Mouse (Mus musculus): ENCODE measurements around the gene Slc25a13.

Slc25a13 gene

DNA sequence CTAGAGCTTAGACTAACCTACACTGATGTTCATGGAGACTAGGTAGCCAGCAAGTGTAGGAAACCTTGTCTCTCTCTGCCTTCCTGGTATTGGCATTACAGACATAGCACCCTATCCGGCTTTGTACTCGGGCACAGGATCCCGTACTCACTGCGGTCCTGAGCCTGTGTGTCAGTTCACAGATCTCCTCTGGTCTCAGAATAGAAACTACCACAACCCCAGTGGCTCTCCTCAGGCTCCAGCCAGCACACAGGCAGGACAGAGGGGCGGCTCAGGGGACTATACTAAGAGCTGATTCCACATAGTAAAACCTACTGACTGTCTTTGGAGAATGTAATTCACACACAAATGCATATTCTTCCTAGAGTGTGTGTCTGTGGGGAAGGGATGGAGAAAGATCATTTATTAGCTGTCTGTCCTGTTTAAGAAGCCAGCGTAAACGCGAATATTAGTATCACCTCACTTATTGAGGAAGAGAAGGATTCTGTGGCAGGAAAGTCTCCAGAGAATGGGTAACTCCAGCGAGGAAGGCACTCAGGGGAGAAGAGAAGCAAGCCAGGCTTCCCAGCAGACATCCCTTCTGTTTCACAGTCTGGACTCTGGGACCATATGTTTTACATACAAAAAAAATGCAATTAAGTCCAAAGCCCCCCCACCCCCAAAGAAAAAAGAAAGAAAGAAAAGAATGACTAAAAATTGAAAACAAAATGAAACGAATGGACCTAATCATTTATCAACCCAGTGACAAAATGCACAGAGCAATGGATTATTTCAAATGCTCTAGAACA lies 49.4 kb downstream of the Slc25a13 start:
- DNase-seq = no peak

DNA sequence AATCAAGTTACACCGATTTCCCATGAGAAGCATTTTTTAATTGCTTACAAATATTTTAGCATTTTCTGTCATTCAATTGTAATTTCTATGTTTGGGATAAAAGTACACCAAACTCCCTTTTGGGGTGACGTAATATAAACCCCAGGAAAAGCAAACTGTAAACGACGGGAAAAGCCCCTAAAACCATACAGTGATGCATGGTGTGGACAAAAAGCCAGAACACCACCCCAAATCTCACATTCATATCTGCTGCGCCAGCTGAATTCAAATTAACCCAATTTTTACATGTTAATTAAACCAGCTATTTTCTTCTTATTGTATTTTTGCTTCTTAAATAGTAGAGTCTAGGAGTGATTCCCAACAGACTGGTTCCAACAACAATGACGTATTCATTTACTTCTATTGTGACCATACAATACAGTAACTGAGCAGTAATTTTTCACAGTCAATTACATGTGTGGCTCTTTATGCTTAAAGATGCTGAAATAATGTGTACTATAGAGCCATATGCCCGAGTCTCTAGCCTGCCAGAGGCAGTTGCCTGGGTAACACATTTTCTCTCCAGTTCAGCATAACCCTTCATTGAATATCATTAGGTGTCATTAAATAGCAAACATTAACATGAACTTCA lies 53.9 kb downstream of the Slc25a13 start:
- DNase-seq = no peak

DNA sequence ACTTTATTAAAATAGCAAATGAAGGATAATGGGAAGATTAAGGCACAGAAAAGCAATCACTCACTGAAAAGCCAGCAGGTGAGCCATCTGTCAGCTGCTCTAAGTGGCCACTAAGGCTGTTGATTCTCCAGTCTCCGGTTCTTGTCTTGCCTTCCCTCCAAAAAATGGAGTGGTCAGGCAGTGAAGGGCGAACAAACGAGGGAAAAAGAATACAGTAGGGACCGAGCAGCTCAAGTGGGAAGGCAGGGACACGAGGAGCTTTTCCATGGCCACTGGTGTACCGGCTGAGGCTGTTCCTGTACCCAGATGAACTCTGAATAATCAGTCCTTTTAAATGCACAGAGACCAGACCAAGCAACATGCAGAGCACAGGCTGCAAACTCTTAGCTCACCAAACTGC lies 54.8 kb downstream of the Slc25a13 start:
- DNase-seq = no peak

DNA sequence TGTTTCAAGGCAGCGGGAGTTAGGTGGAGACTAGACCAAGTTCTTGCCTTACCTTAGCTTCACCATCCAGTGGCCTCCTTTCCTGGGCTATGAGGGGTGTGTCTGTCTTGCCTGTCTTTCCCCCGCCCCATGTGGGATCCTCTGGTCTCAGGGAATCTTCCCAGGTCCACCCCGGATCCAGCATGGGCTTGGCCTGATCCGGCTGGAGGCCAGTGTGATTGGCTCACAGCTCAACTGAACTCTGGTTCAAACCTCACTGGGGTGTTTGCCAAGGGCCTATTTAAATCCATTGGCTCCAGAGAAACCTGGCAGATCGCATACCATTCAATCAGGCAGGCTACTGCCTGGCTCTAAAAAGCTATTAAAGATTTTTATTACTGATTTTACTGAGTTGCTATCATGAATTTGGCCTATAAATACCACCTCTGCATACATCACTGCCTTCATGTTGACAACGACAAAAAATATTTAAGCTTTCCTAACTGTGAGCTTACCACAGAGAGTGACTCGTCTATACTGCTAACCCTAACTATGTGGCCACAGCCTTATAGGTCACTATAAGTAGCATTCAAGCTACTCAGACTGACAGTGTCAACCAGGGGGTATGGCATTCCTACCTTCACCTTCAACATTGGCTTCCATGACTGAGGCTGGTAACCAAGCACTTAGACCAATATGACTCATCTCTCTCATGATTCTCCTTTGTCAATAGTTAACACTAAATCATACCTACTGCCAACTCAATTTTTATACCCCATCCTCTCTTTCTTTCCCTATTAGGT lies 56.1 kb downstream of the Slc25a13 start:
- peak; percentile 26 for DNase-seq

DNA sequence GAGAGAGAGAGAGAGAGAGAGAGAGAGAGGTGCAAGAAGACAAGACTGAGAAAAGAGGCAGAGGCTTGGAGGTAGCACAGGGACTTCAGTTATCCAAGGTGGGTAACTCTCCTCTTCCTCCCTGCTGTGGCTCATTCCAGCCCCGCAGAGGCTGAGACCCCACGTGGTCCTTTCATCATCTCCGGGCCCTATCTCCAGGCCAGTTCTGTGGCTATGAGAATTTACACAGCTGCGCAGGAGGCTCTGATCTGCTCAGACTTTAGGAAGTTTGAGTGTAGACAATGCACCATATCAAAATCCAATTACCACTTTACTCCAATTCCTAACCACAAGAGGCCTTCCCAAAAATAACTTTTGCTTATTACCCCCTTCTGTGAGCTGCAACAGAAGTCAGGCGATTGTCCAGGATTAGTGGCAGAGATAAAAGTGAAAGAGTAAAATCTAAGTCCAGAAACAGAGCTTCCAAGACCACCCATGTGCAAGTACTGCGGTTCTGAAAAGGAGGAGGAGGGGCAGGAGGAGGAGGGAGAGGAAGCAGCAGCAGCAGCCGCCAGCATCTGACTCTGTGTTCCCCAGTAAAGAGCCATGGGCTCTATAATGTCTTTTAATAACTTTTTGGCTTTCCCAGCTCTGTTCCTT lies 57.6 kb downstream of the Slc25a13 start:
- peak; percentile 34 for DNase-seq

DNA sequence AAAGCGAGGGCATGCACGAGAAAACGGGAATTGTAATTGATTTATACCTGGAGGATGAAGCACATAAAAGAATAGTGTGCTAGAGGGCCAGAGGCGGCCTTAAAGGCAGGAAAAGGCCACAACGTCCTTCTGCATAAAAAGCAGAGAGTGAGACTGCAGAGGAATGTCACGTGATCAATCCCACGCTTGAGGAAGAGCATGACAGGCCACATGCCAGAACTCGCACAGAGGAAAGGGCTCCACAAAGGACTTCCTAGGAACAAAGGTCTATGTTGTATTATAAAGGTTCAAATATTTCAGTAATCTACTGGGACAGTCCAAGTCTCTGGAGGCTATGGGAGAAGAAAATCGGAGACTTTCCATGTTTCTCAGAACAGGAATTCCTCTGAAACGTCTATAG lies 63.5 kb downstream of the Slc25a13 start:
- peak; percentile 53 for DNase-seq

DNA sequence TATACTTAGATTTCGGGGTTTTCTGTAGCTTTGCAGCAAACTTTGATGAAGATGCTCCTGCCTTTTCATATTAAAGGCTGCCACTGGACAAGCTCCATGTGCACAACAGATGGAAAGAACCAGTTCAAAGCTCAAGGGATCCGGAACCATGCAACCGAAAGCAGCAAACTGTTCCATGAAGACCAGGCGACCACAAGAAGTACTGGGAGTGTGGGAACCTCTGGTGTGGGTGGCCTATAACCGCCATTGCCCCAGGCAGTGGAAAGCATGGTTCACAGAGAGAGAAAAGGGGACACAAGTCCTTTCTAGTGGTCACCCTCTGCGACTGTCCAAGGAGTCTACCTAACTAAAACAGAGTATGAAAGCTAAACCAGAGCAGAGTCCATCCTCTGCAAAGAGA lies 66.2 kb downstream of the Slc25a13 start:
- DNase-seq = no peak

DNA sequence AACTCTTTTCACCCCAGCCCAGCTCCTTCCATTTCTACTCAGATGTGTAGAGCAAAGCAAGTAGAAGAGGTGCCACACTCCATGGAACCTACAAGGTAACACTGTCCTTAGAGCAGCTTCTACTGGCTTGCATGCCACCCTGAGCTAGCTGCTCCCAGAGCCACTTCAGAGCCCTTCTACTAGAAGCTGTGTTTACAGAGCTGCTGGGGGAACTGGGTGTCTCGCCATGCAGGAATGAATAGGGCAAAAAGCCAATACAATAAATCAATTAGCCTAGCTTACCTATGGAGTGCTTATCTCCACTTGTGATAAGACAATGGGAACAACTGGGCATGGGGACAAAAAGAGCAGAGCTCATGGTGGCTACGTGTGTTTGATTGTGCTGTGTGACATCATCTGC lies 67.2 kb downstream of the Slc25a13 start:
- DNase-seq = no peak

DNA sequence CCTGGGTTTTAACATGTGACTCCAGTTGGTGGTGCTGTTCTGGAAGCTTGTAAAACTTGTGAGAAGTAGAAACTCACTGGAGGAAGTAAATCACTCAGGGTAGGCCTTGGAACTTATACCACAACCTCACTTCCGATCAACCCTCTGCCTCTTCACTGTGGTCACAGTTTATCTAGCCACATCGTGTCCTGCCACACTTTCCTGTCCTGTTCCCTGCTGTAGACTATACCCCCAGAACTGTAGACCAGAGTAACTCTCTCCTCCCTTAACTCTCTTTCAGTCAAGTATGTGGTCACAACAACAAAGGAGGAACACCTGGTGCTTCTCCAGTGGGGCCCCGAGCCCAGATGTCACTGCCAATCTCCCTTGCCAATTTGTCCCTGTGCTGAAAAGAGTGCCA lies 67.6 kb downstream of the Slc25a13 start:
- no peak for DNase-seq

DNA sequence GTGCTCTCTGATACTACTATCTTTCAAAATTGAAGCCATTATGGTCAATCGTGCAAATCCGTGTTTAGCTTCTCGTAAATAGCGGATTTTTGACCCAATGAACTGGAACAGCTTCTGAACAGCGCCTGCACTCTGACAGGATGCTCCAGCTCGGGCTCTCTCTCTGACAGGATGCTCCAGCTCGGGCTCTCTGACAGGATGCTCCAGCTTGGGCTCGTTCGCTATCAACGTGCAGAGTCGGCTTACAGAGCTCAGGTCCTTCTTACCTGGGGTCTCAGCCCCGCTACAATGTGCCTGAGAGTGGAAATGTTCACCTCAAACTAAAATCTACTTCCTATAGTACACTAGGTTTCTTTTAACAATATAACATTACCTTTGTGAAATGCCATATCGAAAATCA lies 71.6 kb downstream of the Slc25a13 start:
- DNase-seq = no peak

DNA sequence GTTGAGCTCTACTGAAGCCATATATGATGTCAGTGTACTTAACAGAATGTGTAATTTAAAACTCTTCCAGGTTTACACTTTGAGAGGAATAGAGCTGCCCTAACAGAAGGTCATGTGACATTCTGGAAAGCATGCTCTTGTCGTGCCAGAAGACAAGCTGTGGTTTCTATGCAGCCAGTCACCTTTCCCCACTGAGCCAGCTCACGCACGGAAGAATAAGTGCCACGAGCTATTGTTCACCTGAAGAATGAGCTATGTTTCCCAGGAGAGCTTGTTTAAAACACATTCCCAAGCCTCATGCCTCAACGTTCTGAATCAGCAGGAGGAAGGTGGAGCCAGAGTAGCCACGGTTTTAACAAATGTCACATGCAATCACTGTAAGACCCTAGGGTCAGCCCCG lies 73.4 kb downstream of the Slc25a13 start:
- DNase-seq = no peak

DNA sequence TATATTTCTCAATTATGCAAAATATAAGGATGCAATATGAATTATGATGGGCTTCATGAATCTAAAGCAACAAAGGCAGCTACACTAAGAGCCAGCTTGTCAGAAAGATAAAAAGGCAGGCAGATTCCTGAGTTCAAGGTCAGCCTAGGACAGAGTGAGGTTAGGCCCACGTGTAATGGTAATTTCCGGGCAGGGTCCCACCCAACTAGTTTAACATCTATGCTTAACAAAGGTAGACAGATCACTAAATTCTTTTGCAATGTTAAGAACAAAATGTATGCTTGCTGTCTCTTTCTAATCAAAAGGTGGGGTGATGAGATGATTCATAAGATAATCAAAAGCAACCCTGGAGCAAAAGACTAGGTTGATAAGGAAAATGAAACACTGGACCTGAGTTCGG lies 76.6 kb downstream of the Slc25a13 start:
- no peak for DNase-seq

DNA sequence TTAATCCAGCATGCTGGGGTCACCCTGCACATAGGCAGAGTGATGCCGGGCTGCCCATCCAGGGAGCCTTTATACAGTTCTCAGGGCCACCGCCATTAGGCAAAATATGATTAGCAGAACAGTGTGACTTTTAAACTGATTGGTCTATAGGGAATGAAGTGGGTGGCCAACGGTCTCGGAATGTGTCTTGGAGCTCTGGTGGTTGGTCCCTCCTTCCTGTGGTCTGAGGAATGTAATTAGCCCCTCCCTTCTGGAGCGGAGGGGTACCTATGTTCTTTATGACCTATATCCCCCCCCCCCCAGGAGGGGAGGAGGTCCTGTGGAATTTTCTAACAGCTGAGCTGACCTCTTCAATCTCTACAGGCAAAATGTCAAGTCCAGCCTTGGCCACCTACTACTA lies 77.9 kb downstream of the Slc25a13 start:
- no peak for DNase-seq

DNA sequence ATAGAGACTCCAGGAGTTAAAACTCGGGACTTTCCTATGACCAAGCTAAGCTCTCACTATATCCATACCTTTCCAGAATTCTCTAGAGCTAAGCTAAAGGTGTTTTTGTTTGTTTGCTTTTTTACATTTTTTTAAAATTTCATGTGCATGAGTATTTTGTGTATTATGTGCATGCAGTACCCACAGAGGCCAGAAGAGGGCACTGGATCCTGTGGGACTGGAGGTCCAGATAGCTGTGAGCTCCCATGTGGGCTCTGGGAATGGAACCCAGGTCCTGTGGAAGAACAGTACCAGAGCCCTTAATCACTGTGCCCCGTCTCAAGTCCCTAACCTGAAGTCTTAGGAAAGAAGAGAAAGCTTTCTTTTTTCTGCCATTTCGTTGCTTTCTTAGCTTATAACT lies 80.2 kb downstream of the Slc25a13 start:
- DNase-seq = peak; percentile 23

DNA sequence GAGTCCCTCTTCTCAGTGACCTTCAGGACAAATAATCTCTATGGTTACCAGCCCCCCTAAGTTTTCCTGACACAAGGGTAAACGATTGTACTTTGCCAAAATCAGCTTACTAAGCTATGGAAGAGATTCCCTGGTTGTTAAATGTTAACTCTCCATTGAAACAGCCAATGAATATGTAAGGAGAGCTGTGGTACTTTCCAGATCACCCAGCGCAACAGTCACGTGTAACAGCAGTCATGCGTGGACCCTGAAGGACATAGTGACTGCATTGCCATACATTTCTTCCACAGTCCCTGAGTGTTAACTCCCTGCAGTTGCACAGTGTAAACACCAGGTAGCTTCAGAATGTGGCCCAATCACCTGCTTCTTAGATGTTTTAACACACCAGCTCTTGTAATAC lies 82.0 kb downstream of the Slc25a13 start:
- peak; percentile 65 for DNase-seq

DNA sequence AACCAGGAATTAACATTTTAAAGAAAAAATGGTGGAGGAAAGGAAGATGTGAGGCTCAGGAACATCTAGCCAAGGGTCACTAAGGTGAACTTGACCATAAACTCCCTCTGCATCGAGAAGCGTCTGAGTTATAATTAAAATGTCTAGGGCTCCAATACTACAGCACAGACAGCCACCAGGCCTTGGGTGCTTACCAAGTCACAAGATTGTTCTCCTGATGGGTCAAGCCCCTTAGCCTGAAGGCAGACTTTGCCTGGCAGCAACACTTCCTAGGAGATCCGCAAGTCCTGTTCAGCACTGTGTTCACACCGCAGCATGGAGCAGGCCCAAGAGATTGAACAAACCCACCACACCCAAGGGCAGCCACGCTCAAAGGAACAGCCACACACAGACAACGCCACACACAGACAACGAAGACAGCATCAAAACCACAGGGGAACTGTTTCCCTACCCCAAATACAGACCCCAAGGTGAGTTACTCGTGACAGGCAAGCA lies 83.4 kb downstream of the Slc25a13 start:
- no peak for DNase-seq

DNA sequence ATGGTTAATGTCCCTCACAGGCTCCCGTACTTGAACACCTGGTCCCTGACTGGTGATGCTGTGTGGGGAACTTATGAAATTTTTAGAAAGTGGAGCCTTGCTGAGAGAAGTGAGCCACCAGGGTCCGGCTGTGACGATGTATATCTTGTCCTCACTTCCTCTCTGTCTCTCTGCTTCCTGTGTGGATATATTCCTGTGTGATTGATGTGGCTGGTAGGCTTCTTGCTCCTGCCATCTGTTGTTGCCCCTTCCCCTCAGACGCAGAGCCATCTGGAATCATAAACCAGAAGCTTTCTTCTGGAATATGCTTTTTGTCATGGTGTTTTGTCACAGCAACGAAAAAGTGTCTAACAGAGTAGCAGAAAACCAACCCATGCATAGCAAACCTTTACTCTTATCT lies 84.9 kb downstream of the Slc25a13 start:
- no peak for DNase-seq

DNA sequence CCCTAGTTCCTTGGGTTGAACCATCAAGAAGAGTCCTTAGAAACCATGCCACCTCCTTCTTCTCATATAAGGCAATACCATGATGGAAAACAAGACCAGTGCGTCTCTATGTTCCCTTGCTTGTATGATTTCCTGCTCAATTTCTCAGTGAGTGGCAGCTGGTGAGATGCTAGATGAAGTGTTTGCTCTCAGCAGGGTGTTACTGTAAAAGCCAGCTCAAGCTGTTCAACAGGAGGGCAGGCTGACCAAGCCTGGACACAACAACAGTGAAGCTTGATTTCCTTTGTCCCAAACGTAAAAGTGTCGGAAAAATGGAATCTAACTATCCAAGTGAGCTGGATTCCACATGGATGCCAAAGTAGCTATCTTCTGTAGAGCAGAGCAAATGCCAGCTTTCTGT lies 91.4 kb downstream of the Slc25a13 start:
- no peak for DNase-seq

DNA sequence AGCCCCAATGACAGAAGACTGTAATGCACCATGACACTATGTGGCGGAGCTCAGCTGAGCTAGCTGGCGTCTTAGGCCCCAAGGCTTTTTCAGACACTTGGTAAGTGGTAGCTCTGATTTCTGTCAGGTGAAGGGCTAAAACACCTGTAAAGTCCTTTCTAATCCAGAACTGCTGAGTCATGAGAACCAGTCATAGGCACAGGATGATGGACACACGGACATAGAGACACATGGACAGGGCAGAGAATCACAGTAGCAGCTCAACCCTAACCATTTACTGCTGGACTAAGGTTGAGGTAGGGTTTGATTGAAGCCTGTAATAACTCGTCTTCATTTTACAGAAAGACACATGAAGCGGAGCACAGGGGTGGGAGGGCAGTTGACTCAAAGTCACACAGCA lies 95.1 kb downstream of the Slc25a13 start:
- no peak for DNase-seq

DNA sequence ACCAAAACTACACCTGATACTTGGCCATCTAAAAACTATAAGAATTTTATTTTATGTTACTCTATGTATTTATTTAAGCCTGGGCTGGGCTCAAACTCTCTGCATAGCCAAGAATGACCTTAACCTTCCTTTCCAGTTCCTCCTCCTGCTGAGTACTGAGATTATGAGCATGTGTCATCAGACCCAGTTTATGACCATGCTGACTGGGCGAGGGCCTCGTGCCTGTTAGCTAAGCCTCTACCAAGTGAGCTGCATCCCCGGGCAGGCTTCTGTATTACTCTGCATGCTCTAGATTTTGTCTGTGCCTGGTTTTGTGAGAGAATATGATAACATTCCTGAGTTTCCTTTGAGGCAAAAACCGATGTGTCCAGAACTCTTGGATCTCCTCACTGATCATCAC lies 96.1 kb downstream of the Slc25a13 start:
- no peak for DNase-seq

DNA sequence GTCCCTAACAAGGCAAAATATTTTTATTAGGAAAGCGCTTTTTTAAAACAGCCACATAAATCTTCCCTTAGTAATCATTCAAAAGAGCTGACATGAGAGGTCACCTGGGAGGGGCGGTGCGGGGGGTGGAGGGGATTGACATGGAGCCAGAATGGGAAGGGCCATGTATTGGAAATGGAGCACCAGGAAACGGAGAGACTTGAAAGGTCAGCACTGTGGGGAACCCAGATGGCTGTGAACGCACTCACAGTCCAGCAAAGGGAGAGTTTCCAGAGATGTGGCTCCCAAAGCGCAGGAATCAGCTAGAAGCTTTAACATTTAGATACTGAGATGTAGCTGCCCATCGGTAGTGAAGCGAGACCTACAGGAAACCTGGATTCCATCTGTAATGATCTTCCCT lies 101.2 kb downstream of the Slc25a13 start:
- no peak for DNase-seq

DNA sequence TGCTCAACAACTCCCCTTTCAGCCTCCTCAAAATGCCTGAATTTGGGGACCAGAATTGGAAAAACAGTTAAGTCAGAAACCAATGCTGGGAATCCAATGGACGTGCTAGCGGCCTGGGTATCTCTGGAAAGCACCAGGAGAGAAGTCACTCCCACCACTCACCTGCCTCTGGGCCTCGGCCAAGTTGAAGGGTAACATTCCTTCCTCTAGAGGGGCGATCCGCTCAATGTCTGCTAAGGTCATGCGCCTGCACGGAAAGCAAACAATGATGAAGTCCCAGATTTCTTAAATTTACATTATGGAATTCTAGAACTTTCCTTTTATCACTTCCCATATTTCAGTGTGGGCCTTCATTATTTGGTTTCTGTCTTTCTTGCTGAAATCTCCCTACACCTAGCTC lies 103.2 kb downstream of the Slc25a13 start:
- DNase-seq = peak; percentile 18
